Mouse (Mus musculus) spleen, postnatal 14 days (tissue): ENCODE data around the gene Cyp2f2.

Experiments
- DNase-seq, 2 experiments: peaks; one replicate each; pipeline ENCODE4 v3.0.0; 2021 to 2022; ENCODE audit warnings: low spot score in 2 of 2

Cyp2f2 gene

GRCm38 (mm10) chr7:27119676-27120075 is at the start of gene Cyp2f2:
Gene Cyp2f2 (plus strand): TSS chr7:27119909.
- DNase-seq = no peak

GRCm38 (mm10) chr7:27078641-27079040 is 41.1 kb upstream of the Cyp2f2 start:
- DNase-seq = no peak

GRCm38 (mm10) chr7:27081625-27082024 is 38.1 kb upstream of the Cyp2f2 start:
- DNase-seq = no peak

- DNase-seq = no peak
These were observed 28.7 kb upstream of the Cyp2f2 start for GRCm38 (mm10) chr7:27091039-27091438.

GRCm38 (mm10) chr7:27092038-27092703 is 27.5 kb upstream of the Cyp2f2 start:
- DNase-seq = no peak

GRCm38 (mm10) chr7:27092882-27093281 is 26.8 kb upstream of the Cyp2f2 start:
- no peak for DNase-seq

GRCm38 (mm10) chr7:27104882-27105281 is 14.8 kb upstream of the Cyp2f2 start:
- DNase-seq = no peak

GRCm38 (mm10) chr7:27110327-27110726 is 9.4 kb upstream of the Cyp2f2 start:
- no peak for DNase-seq

- DNase-seq = no peak
These were observed 8.7 kb upstream of the Cyp2f2 start for GRCm38 (mm10) chr7:27111038-27111437.

GRCm38 (mm10) chr7:27111987-27112386 is 7.7 kb upstream of the Cyp2f2 start:
- no peak for DNase-seq

GRCm38 (mm10) chr7:27118033-27118511 is 1.6 kb upstream of the Cyp2f2 start:
- no peak for DNase-seq

GRCm38 (mm10) chr7:27124305-27124832 is 4.7 kb downstream of the Cyp2f2 start:
- DNase-seq = no peak

GRCm38 (mm10) chr7:27124969-27125368 is 5.3 kb downstream of the Cyp2f2 start:
- no peak for DNase-seq

GRCm38 (mm10) chr7:27128162-27128561 is 8.5 kb downstream of the Cyp2f2 start:
- no peak for DNase-seq

- DNase-seq = no peak
These were observed 9.2 kb downstream of the Cyp2f2 start for GRCm38 (mm10) chr7:27128946-27129345.

GRCm38 (mm10) chr7:27129811-27130210 is 10.1 kb downstream of the Cyp2f2 start:
- no peak for DNase-seq

GRCm38 (mm10) chr7:27130521-27131370 is 11.0 kb downstream of the Cyp2f2 start:
- DNase-seq = no peak

GRCm38 (mm10) chr7:27131387-27131786 is 11.7 kb downstream of the Cyp2f2 start:
- no peak for DNase-seq

- peak in 1 of 2 experiments; percentile 10 for DNase-seq
These were observed 12.9 kb downstream of the Cyp2f2 start for GRCm38 (mm10) chr7:27132588-27132987.

- no peak for DNase-seq
These were observed 13.4 kb downstream of the Cyp2f2 start for GRCm38 (mm10) chr7:27133156-27133555.

GRCm38 (mm10) chr7:27133757-27134156 is 14.0 kb downstream of the Cyp2f2 start:
- DNase-seq = no peak

- no peak for DNase-seq
These were observed 16.8 kb downstream of the Cyp2f2 start for GRCm38 (mm10) chr7:27136410-27136996.
